Mouse (Mus musculus) spleen, adult 2 months (tissue): ENCODE measurements at regions not wholly inside any gene's neighbourhood (a gene's known extent, or its start where the extent isn't known, plus 50 kb on each side); places are given as distances from the start of the nearest gene placed in this dataset.

ENCODE experiments used
- DNase-seq, 2 experiments: peaks; one replicate each; pipeline versions ENCODE4 v3.0.0 to v3.0.0-alpha.2; 2012 to 2021; ENCODE audit warnings: low spot score in 2 of 2, low read depth in 1 of 2
- H3K27ac ChIP-seq: fragments of 200-500 bp; 2 replicates; pipeline ENCODE4 v1.5.1; 2012; ENCODE audit warnings: low read length, inconsistent platforms; ENCODE audit not compliant: insufficient read depth
- H3K27me3 ChIP-seq: fragments of 200-500 bp; 2 replicates; pipeline ENCODE4 v1.6.1; 2012; ENCODE audit warnings: mild to moderate bottlenecking, moderate library complexity, low read length, inconsistent platforms; ENCODE audit not compliant: control insufficient read depth, insufficient read depth
- H3K36me3 ChIP-seq: fragments of 200-500 bp; 2 replicates; pipeline ENCODE4 v1.6.1; 2012; ENCODE audit warnings: mild to moderate bottlenecking, low read length, inconsistent platforms; ENCODE audit not compliant: control insufficient read depth, insufficient read depth
- H3K4me1 ChIP-seq: fragments of 200-500 bp; 2 replicates; pipeline ENCODE4 v1.6.1; 2011; ENCODE audit warnings: inconsistent platforms; ENCODE audit not compliant: control insufficient read depth, insufficient read depth, insufficient read length
- H3K4me3 ChIP-seq: fragments of 200-500 bp; 2 replicates; pipeline ENCODE4 v1.5.1; 2011; ENCODE audit warnings: mild to moderate bottlenecking, inconsistent platforms; ENCODE audit not compliant: insufficient read depth, insufficient read length; ENCODE audit errors: extremely low read depth
- CTCF ChIP-seq: fragments of 200-500 bp; IDR thresholded peaks from 2 replicates; pipeline ENCODE4 v1.5.1; 2011; ENCODE audit warnings: mild to moderate bottlenecking, inconsistent platforms; ENCODE audit not compliant: insufficient read depth, insufficient read length, insufficient replicate concordance; ENCODE audit errors: extremely low read depth
- POLR2A ChIP-seq: fragments of 200-500 bp; IDR thresholded peaks from 2 replicates; pipeline ENCODE4 v1.6.1; 2011; ENCODE audit warnings: low read depth, low read length, inconsistent platforms
- WGBS: fragments of 180-500 bp; shearing (Covaris S2); methylation state at CpG from one replicate; pipeline ENCODE4 v1.1.7; 2018; 5-methylcytosine and 5-hydroxymethylcytosine counted together

- no peak overlapping the region for H3K4me3 ChIP-seq
- H3K36me3 ChIP-seq, result no peaks in the 10 kb centered on the region
- H3K4me1 ChIP-seq, result no peaks in the 10 kb centered on the region
- no peak for TF ChIP-seq CTCF
- WGBS, result 73% methylated on average over 8 of the region's 8 CpGs
- no peak overlapping the region for H3K27ac ChIP-seq
- H3K27me3 ChIP-seq, result no peaks in the 10 kb centered on the region
- DNase-seq, result no peak
Measured at GRCm38 (mm10) chr15:7683235-7683974, 127.2 kb upstream of the Gdnf start.

GRCm38 (mm10) chr15:7691251-7691650 lies 119.4 kb upstream of the Gdnf start:
- no peak for DNase-seq
- H3K4me3 ChIP-seq, result no peak overlapping the region
- no peak overlapping the region for H3K27ac ChIP-seq
- H3K36me3 ChIP-seq, result no peaks in the 10 kb centered on the region
- 90% methylated on average over 1 of the region's 1 CpGs for WGBS
- no peaks in the 10 kb centered on the region for H3K27me3 ChIP-seq
- TF ChIP-seq POLR2A (no peak), CTCF (no peak)
- no peaks in the 10 kb centered on the region for H3K4me1 ChIP-seq

GRCm38 (mm10) chr15:7692096-7692495 lies 118.5 kb upstream of the Gdnf start:
- Histone ChIP-seq H3K27me3 (no peaks in the 10 kb centered on the region), H3K4me3 (no peak overlapping the region; the same call in 1 of the 2 replicates), H3K27ac (no peak overlapping the region), H3K4me1 (no peaks in the 10 kb centered on the region), H3K36me3 (no peaks in the 10 kb centered on the region)
- TF ChIP-seq CTCF (no peak), POLR2A (no peak)
- 64% methylated on average over 3 of the region's 3 CpGs for WGBS
- no peak for DNase-seq

- no peak for DNase-seq
- Histone ChIP-seq H3K36me3 (no peaks in the 10 kb centered on the region), H3K4me1 (no peaks in the 10 kb centered on the region), H3K27me3 (no peaks in the 10 kb centered on the region), H3K27ac (no peak overlapping the region), H3K4me3 (no peak overlapping the region)
- TF ChIP-seq CTCF (no peak), POLR2A (no peak)
- 86% methylated on average over 5 of the region's 5 CpGs for WGBS
Measured at GRCm38 (mm10) chr15:7694037-7694436, 116.6 kb upstream of the Gdnf start.

- H3K27me3 ChIP-seq, result no peaks in the 10 kb centered on the region
- no peak for DNase-seq
- H3K4me3 ChIP-seq, result no peak overlapping the region
- 74% methylated on average over 3 of the region's 3 CpGs for WGBS
- H3K27ac ChIP-seq, result no peak overlapping the region
- no peaks in the 10 kb centered on the region for H3K36me3 ChIP-seq
- TF ChIP-seq POLR2A (no peak), CTCF (no peak)
- H3K4me1 ChIP-seq, result no peaks in the 10 kb centered on the region
Measured at GRCm38 (mm10) chr15:7697724-7698123, 112.9 kb upstream of the Gdnf start.

- no peaks in the 10 kb centered on the region for H3K27me3 ChIP-seq
- no peaks in the 10 kb centered on the region for H3K36me3 ChIP-seq
- DNase-seq, result no peak
- H3K4me1 ChIP-seq, result no peaks in the 10 kb centered on the region
- no peak overlapping the region for H3K27ac ChIP-seq
- no peak overlapping the region for H3K4me3 ChIP-seq
- 90% methylated on average over 5 of the region's 5 CpGs for WGBS
- TF ChIP-seq CTCF, result no peak
- TF ChIP-seq POLR2A, result no peak
Measured at GRCm38 (mm10) chr15:7708836-7709235, 101.8 kb upstream of the Gdnf start.

- Histone ChIP-seq H3K27me3 (no peaks in the 10 kb centered on the region), H3K27ac (no peak overlapping the region), H3K4me3 (no peak overlapping the region), H3K4me1 (no peaks in the 10 kb centered on the region), H3K36me3 (no peaks in the 10 kb centered on the region)
- TF ChIP-seq CTCF, result no peak
- no peak for TF ChIP-seq POLR2A
- WGBS, result 80% methylated on average over 1 of the region's 1 CpGs
- no peak for DNase-seq
Measured at GRCm38 (mm10) chr15:7714641-7715040, 96.0 kb upstream of the Gdnf start.

GRCm38 (mm10) chr15:7716188-7716587 lies 94.5 kb upstream of the Gdnf start:
- Histone ChIP-seq H3K36me3 (no peaks in the 10 kb centered on the region), H3K27ac (no peak overlapping the region), H3K27me3 (no peaks in the 10 kb centered on the region), H3K4me1 (no peaks in the 10 kb centered on the region), H3K4me3 (no peak overlapping the region)
- 84% methylated on average over 1 of the region's 1 CpGs for WGBS
- no peak for DNase-seq
- no peak for TF ChIP-seq CTCF
- no peak for TF ChIP-seq POLR2A
